Mouse (Mus musculus) CH12.LX (cell line): ENCODE measurements around the gene Lcn8. TPM values are rescaled to one million over a fixed set of nuclear protein-coding genes. Genes with fewer than 3 reads are reported as not detected.
A peak's percentile ranks its signal among the peaks of the same experiment; 100 is the strongest.

Experiments
- DNase-seq: peaks from one replicate; pipeline ENCODE4 v3.0.0-alpha.2; 2013; ENCODE audit errors: extremely low read depth
- H3K27ac ChIP-seq: 2 replicates; pipeline ENCODE4 v1.5.1; 2012; ENCODE audit warnings: low read depth, mild to moderate bottlenecking, control low read depth, moderate library complexity; ENCODE audit not compliant: insufficient read depth
- H3K27me3 ChIP-seq: replicated peaks from 2 replicates; pipeline ENCODE3; 2012; ENCODE audit warnings: inconsistent platforms
- H3K36me3 ChIP-seq, 2 experiments: replicated peaks in 1 of 2; 2 replicates each; pipeline versions ENCODE3 to v1.6.1; 2012; ENCODE audit warnings: inconsistent platforms in 1 of 2, low read length in 1 of 2, mild to moderate bottlenecking in 1 of 2, mixed read lengths in 1 of 2, moderate library complexity in 1 of 2; ENCODE audit not compliant: control insufficient read depth in 1 of 2, insufficient read depth in 1 of 2
- H3K4me1 ChIP-seq, 2 experiments: 2 replicates each; pipeline ENCODE4 v1.6.1; 2012; ENCODE audit warnings: inconsistent platforms in 1 of 2, moderate library complexity in 1 of 2; ENCODE audit not compliant: insufficient read depth in 2 of 2, control insufficient read depth in 1 of 2
- H3K4me2 ChIP-seq: 2 replicates; pipeline ENCODE4 v1.6.1; 2012; ENCODE audit warnings: low read depth, mild to moderate bottlenecking, control low read depth; ENCODE audit not compliant: poor library complexity, insufficient read depth, severe bottlenecking
- H3K4me3 ChIP-seq, 3 experiments: fragments of 150-350 bp in 1 of 3; sonication (generic) in 1 of 3; replicated peaks in 1 of 3; 2 replicates each; pipeline versions ENCODE3 to v1.5.1; 2011 to 2012; ENCODE audit warnings: low read depth in 2 of 3, low read length in 2 of 3, mild to moderate bottlenecking in 2 of 3, moderate library complexity in 2 of 3, control low read depth in 1 of 3, improper control_type of control experiment in 1 of 3, inconsistent platforms in 1 of 3, mixed read lengths in 1 of 3; ENCODE audit not compliant: poor library complexity in 1 of 3
- H3K79me2 ChIP-seq: replicated peaks from 2 replicates; pipeline ENCODE4 v1.6.1; 2012; ENCODE audit warnings: mild to moderate bottlenecking, moderate library complexity; ENCODE audit not compliant: control insufficient read depth, poor library complexity, insufficient read depth, severe bottlenecking; ENCODE audit errors: extremely low read depth
- H3K9ac ChIP-seq: 2 replicates; pipeline ENCODE4 v1.6.1; 2012; ENCODE audit warnings: low read depth, mild to moderate bottlenecking, control low read depth, moderate library complexity; ENCODE audit not compliant: insufficient read depth
- H3K9me3 ChIP-seq: replicated peaks from 2 replicates; pipeline ENCODE3; 2012; ENCODE audit warnings: low read length, inconsistent platforms, mixed read lengths
- BHLHE40 ChIP-seq: IDR thresholded peaks from 2 replicates; pipeline ENCODE4 v1.6.1; 2011; ENCODE audit warnings: mild to moderate bottlenecking, low read depth, low read length, improper control_type of control experiment
- CHD2 ChIP-seq: IDR thresholded peaks from 2 replicates; pipeline ENCODE4 v1.6.1; 2011; ENCODE audit warnings: low read length, improper control_type of control experiment
- CTCF ChIP-seq, 2 experiments: IDR thresholded peaks in 1 of 2; conservative IDR thresholded peaks in 1 of 2; 2 replicates each; pipeline ENCODE4 v1.5.1; 2011 to 2012; ENCODE audit warnings: low read depth in 2 of 2, low read length in 2 of 2, improper control_type of control experiment in 1 of 2, inconsistent platforms in 1 of 2, mild to moderate bottlenecking in 1 of 2, moderate library complexity in 1 of 2
- GABPA ChIP-seq: IDR thresholded peaks from 2 replicates; pipeline ENCODE4 v1.6.1; 2012; ENCODE audit warnings: low read depth, low read length, improper control_type of control experiment, inconsistent platforms; ENCODE audit not compliant: insufficient replicate concordance
- HCFC1 ChIP-seq: IDR thresholded peaks from 2 replicates; pipeline ENCODE4 v1.6.1; 2012; ENCODE audit warnings: low read depth, mild to moderate bottlenecking, inconsistent platforms, low read length, improper control_type of control experiment
- KAT2A ChIP-seq: IDR thresholded peaks from 2 replicates; pipeline ENCODE4 v1.6.1; 2012; ENCODE audit warnings: low read length, improper control_type of control experiment, inconsistent platforms; ENCODE audit not compliant: insufficient replicate concordance
- MAZ ChIP-seq: IDR thresholded peaks from 2 replicates; pipeline ENCODE4 v1.6.1; 2012; ENCODE audit warnings: low read depth, mild to moderate bottlenecking, inconsistent platforms, low read length, improper control_type of control experiment, moderate library complexity
- MEF2A ChIP-seq: IDR thresholded peaks from 2 replicates; pipeline ENCODE4 v1.6.1; 2014; ENCODE audit warnings: low read depth, mild to moderate bottlenecking, inconsistent platforms, low read length, improper control_type of control experiment, borderline replicate concordance
- MYC ChIP-seq: IDR thresholded peaks from 2 replicates; pipeline ENCODE4 v1.6.1; 2011; ENCODE audit warnings: low read depth, mild to moderate bottlenecking, improper control_type of control experiment, low read length
- PAX5 ChIP-seq: IDR thresholded peaks from 2 replicates; pipeline ENCODE4 v1.6.1; 2012; ENCODE audit warnings: low read length, inconsistent platforms, mixed read lengths
- RAD21 ChIP-seq: IDR thresholded peaks from 2 replicates; pipeline ENCODE4 v1.6.1; 2011; ENCODE audit warnings: low read depth, mild to moderate bottlenecking, low read length, improper control_type of control experiment, moderate library complexity
- RCOR1 ChIP-seq: conservative IDR thresholded peaks from 2 replicates; pipeline ENCODE4 v1.6.1; 2012; ENCODE audit warnings: low read depth, mild to moderate bottlenecking, inconsistent platforms, low read length, improper control_type of control experiment
- UBTF ChIP-seq: IDR thresholded peaks from 2 replicates; pipeline ENCODE4 v1.6.1; 2012; ENCODE audit warnings: low read depth, mild to moderate bottlenecking, inconsistent platforms, low read length, improper control_type of control experiment, moderate library complexity
- ZKSCAN1 ChIP-seq: IDR thresholded peaks from 2 replicates; pipeline ENCODE4 v1.6.1; 2012; ENCODE audit warnings: low read depth, inconsistent platforms, low read length, improper control_type of control experiment, borderline replicate concordance
- dilution Hi-C: fragments of 300-500 bp; cut with MboI; formaldehyde crosslinking; loops from 2 replicates; pipeline ENCODE4 v1.14.3; 2020; ENCODE audit warnings: low sequenced_read_pairs; ENCODE audit not compliant: extremely low pct_unique_long_range_greater_than_20kb, extremely low pct_ligation_motif_present
- in situ Hi-C: fragments of 300-500 bp; cut with MboI; formaldehyde crosslinking; loops from 3 replicates; pipeline ENCODE4 v1.14.3; 2019; ENCODE audit warnings: low sequenced_read_pairs, low pct_ligation_motif_present, low pct_unique_long_range_greater_than_20kb, mixed read lengths
- polyA plus RNA-seq: library from polyadenylated mRNA; unstranded; fragments of >175 nt; gene quantifications from 2 replicates; pipeline ENCODE4 v1.2.1, GENCODE M21; 2012; ENCODE audit warnings: low read depth; ENCODE audit not compliant: insufficient read length
- total RNA-seq, 2 experiments: library from RNA; depleted of rRNA; stranded (reverse); fragments of 300-350 nt in 1 of 2; fragments of >200 nt in 1 of 2; gene quantifications; 2 replicates each; pipeline ENCODE4 v1.2.3; 2012 to 2014

The Lcn8 gene
- total and polyA plus RNA-seq, 3 experiments: not detected

GRCm38 (mm10) chr2:25679559-25679958, 26.6 kb downstream of the Lcn8 start:
- H3K4me1 ChIP-seq: peaks cover 4 to 36% of the 10 kb centered on the region in 2 experiments
- in situ Hi-C loops: no loop called here
- H3K36me3 ChIP-seq: no peaks in the 10 kb centered on the region
- TF ChIP-seq BHLHE40 (peak; percentile 62; the same call in 1 of the 2 replicates), ZKSCAN1 (no peak)
- no peak overlapping the region for H3K9ac ChIP-seq
- dilution Hi-C loops: no loop called here
- no peak overlapping the region for H3K4me2 ChIP-seq
- DNase-seq: peak; percentile 21
- H3K4me3 ChIP-seq: no peak overlapping the region
- H3K9me3 ChIP-seq: no peaks in the 10 kb centered on the region
- H3K27ac ChIP-seq: no peak overlapping the region
- H3K27me3 ChIP-seq: peaks cover 40% of the 10 kb centered on the region
- no peaks in the 10 kb centered on the region for H3K79me2 ChIP-seq

DNA sequence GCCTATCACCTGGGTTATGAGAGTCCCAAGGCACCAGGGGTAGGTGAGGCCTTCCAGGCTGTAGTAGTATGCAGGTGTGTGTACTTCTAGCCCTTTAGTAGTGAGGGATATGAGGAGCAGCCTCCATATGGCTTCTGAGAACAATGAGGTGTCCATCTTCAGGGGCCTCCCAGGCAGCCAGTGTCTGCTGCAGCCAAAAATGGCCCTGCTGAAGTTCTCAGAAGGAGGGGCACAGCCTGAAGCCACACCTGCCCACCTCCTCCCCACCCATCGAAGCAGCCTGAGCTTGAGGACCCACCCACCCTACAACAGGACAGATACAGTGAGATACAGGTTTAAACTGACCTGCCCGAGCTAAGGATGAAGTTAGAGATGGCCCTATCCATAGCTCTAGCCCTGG, 29.5 kb downstream of the Lcn8 start, which contains the start of gene Lcn10:
Lcn10 (plus strand) TSS at position 301 of the 400 bp plus-strand sequence.
- DNase-seq: no peak
- no peaks in the 10 kb centered on the region for H3K36me3 ChIP-seq
- peaks cover 2% of the 10 kb centered on the region for H3K9me3 ChIP-seq
- no peak within 1 kb of the TSS for H3K9ac ChIP-seq
- no peak within 1 kb of the TSS for H3K4me2 ChIP-seq
- TF ChIP-seq PAX5 (no peak), HCFC1 (no peak), GABPA (no peak), CHD2 (no peak), RCOR1 (no peak), UBTF (no peak), ZKSCAN1 (no peak), KAT2A (no peak), MAZ (no peak), MYC (no peak)
- in situ Hi-C loops: no loop called here
- H3K27me3 ChIP-seq: peaks cover 51% of the 10 kb centered on the region
- H3K79me2 ChIP-seq: no peaks in the 10 kb centered on the region
- H3K4me1 ChIP-seq: peaks cover 0 to 27% of the 10 kb centered on the region in 2 experiments; a peak in 2 of 4 replicates
- H3K4me3 ChIP-seq: no peak within 1 kb of the TSS
- no peak within 1 kb of the TSS for H3K27ac ChIP-seq
- dilution Hi-C loops: no loop called here

DNA sequence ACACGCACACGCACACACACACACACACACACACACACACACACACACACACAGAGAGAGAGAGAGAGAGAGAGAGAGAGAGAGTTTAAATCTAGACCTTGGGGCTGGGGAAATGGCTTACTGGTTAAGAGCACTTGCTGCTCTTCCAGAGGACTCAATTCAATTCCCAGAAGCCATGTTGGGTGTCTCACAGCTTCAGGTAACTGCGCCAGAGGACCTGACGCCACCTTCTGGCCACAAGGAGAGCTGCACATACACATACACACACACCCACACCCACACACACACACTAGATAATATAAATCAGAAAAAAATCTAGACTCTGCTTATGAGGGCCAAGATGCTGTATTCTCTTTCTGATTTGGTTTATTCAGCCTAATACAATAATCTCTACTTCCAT, 34.0 kb downstream of the Lcn8 start:
- Histone ChIP-seq H3K4me1 (no peaks in the 10 kb centered on the region), H3K4me2 (no peak overlapping the region), H3K27me3 (peaks cover 44% of the 10 kb centered on the region), H3K4me3 (no peak overlapping the region), H3K79me2 (no peaks in the 10 kb centered on the region), H3K27ac (no peak overlapping the region), H3K9me3 (peaks cover 2% of the 10 kb centered on the region), H3K36me3 (no peaks in the 10 kb centered on the region), H3K9ac (no peak overlapping the region)
- TF ChIP-seq MEF2A: no peak
- TF ChIP-seq RAD21: peak; percentile 4
- TF ChIP-seq CTCF (conservative IDR thresholded peaks at IDR 0.05 in 1 of 2, IDR thresholded peaks at IDR 0.05 in 1 of 2; ENCODE audit: low read depth in 2 of 2, low read length in 2 of 2): peak in 1 of 2 experiments; percentile 39; a peak in 2 of 4 replicates
- in situ Hi-C loops (no loop called here), dilution Hi-C loops (no loop called here)
- DNase-seq: no peak
